18 mouse cellular contexts compared by ENCODE assay signal in the genomic region with DNA sequence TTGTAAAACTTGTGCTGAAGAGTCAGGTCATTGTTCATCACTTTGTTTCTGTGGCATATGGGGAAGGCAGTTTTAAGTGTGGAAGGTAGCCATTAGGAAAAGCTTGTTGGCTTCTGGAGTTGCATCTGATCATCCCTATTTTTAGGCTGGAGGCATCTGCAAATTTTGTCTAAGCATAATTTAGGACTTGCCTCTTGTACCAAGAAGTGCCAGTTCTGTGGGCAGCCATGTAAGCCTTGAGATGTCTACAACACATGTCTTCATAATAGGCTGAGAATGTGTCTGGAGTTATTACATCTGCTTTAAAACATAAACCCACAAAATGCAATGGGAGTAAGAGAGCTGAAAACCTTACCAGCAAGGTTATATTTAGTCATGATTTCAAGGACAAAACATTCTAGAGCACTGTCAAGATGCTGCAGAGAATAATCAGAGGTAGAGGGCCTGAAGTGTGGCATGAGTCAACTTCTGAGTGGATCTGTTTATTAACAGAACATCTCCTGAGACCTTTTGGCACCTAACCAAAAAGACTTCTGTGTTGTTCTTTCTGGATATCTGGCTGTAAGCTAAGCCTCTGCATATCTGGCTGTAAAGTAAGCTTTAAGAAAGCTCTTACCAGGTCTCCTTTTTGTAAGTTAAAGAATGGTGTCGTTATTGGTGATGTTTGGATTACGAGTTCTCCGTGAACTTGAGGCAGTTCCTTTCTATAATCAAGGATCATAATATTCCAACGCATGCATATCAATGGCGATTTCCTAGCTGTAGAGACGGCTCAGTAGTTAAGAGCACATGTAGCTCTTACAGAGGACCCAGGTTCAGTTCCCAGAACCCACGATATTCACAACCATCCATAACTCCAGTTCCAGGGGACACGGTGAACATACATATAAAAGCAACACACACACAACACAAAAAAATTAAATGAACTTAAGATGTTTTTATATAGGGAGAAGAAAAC.
DNase-seq lines count a peak whose midpoint lies in the region; ATAC-seq and TF ChIP-seq lines count a peak whose summit lies in the region.
"Had no signal": no experiment of that assay in that cellular context is flagged by ENCODE, and none has a peak within 500 bp of the region (broad histone marks: within the 10 kb centered on the region; RNA-seq: fewer than 3 reads in every experiment).

No protein-coding gene starts in this region.

- H3K9ac ChIP-seq in intestine, embryonic 16.5 days (ENCODE audit: low read depth, low read length) = no peak overlapping the region
- no peak overlapping the region for H3K9ac ChIP-seq in intestine, postnatal 0 days (ENCODE audit: low read depth, low read length)
- H3K9ac ChIP-seq: lung, embryonic 15.5 days had no signal

- H3K4me3 ChIP-seq in heart, embryonic 10.5 days = no peak overlapping the region
- H3K4me3 ChIP-seq in intestine, embryonic 16.5 days (ENCODE audit: low read length) = no peak overlapping the region
- H3K4me3 ChIP-seq in intestine, postnatal 0 days (ENCODE audit: low read depth, low read length) = no peak overlapping the region
- H3K4me3 ChIP-seq: hindbrain, embryonic 10.5 days; lung, embryonic 15.5 days; megakaryocyte, embryonic 14.5 days had no signal

- no peak overlapping the region for H3K4me2 ChIP-seq in intestine, embryonic 16.5 days (ENCODE audit: low read depth, low read length)
- no peak overlapping the region for H3K4me2 ChIP-seq in intestine, postnatal 0 days (replicated peaks; ENCODE audit: low read depth)
- H3K4me2 ChIP-seq: lung, embryonic 15.5 days had no signal

- H3K4me1 ChIP-seq in heart, embryonic 10.5 days = peaks cover 23% of the 10 kb centered on the region
- 0 out of 2 replicates have a peak, but pooled peaks cover 3% of the 10 kb centered on the region for H3K4me1 ChIP-seq in intestine, embryonic 16.5 days (ENCODE audit: control insufficient read depth, insufficient read depth, low read length)
- H3K4me1 ChIP-seq in intestine, postnatal 0 days (replicated peaks; ENCODE audit: control insufficient read depth, insufficient read depth, low read length) = no peaks in the 10 kb centered on the region

- no peak overlapping the region for H3K27ac ChIP-seq in heart, embryonic 10.5 days
- no peak overlapping the region for H3K27ac ChIP-seq in intestine, embryonic 16.5 days (ENCODE audit: low read length)
- no peak overlapping the region for H3K27ac ChIP-seq in intestine, postnatal 0 days (ENCODE audit: low read depth, low read length)
- H3K27ac ChIP-seq: hindbrain, embryonic 10.5 days; lung, embryonic 15.5 days had no signal

- no peaks in the 10 kb centered on the region for H3K9me3 ChIP-seq in heart, embryonic 10.5 days
- H3K9me3 ChIP-seq in intestine, embryonic 16.5 days (ENCODE audit: control insufficient read depth, low read length) = no peaks in the 10 kb centered on the region
- H3K9me3 ChIP-seq in intestine, postnatal 0 days (ENCODE audit: control insufficient read depth) = no peaks in the 10 kb centered on the region
- H3K9me3 ChIP-seq: hindbrain, embryonic 10.5 days; lung, embryonic 15.5 days; megakaryocyte, embryonic 14.5 days had no signal

- DNase-seq in heart, adult 11 months = peak; percentile 69
- no peak for DNase-seq in heart, embryonic 10.5 days (ENCODE audit: low spot score)
- DNase-seq in NIH3T3 (ENCODE audit: low read depth) = peak; percentile 10
- no peak for DNase-seq in kidney, adult 18-20 months
- DNase-seq: cerebellum, adult 8-10 months; kidney, adult 2 months; kidney, postnatal 4 days; layer of hippocampus, postnatal 36 days; liver; right cerebral cortex, postnatal 14 days; thymus, adult 18-20 months had no signal

- 80% methylated on average over 8 of the region's 8 CpGs for WGBS in heart, embryonic 10.5 days
- 62% methylated on average over 8 of the region's 8 CpGs for WGBS in intestine, embryonic 16.5 days
- WGBS in intestine, postnatal 0 days = 83% methylated on average over 8 of the region's 8 CpGs

- no peak for TF ChIP-seq CTCF in intestine, postnatal 0 days (IDR thresholded peaks at IDR 0.05; ENCODE audit: low read depth)

- H3K27me3 ChIP-seq in heart, embryonic 10.5 days (ENCODE audit: insufficient read depth, poor library complexity, severe bottlenecking) = no peaks in the 10 kb centered on the region
- no peaks in the 10 kb centered on the region for H3K27me3 ChIP-seq in intestine, embryonic 16.5 days (replicated peaks; ENCODE audit: control insufficient read depth, insufficient read depth, low read length)
- H3K27me3 ChIP-seq in intestine, postnatal 0 days (replicated peaks; ENCODE audit: control insufficient read depth, insufficient read depth, low read length) = no peaks in the 10 kb centered on the region
- H3K27me3 ChIP-seq: lung, embryonic 15.5 days; megakaryocyte, embryonic 14.5 days had no signal

- no peaks in the 10 kb centered on the region for H3K36me3 ChIP-seq in heart, embryonic 10.5 days
- no peaks in the 10 kb centered on the region for H3K36me3 ChIP-seq in intestine, embryonic 16.5 days (ENCODE audit: control insufficient read depth, insufficient read depth, low read length)
- no peaks in the 10 kb centered on the region for H3K36me3 ChIP-seq in intestine, postnatal 0 days (ENCODE audit: control insufficient read depth, insufficient read depth)
- H3K36me3 ChIP-seq: hindbrain, embryonic 10.5 days; lung, embryonic 15.5 days had no signal

- ATAC-seq in intestine, embryonic 16.5 days = 0 out of 2 replicates have a peak, but pooled peaks have one; percentile 23
- no peak for ATAC-seq in intestine, postnatal 0 days
- ATAC-seq in megakaryocyte-erythroid progenitor cell, adult 5-6 weeks (replicated peaks; ENCODE audit: low FRiP score, low TSS enrichment, poor library complexity, severe bottlenecking) = peak; percentile 45; the same call in 1 of the 2 replicates
- ATAC-seq in inflammation-experienced regulatory T-cells, adult 6 months = no peak

Comparison
In these comparisons a context has a peak if more than half of its experiments do, and no peak if none do; other contexts are left out.
1. DNase-seq: peak in heart, adult 11 months (single experiment) and NIH3T3 (single experiment); none in heart, embryonic 10.5 days (single experiment) and kidney, adult 18-20 months (single experiment).
2. ATAC-seq: peak in intestine, embryonic 16.5 days (single experiment) and megakaryocyte-erythroid progenitor cell, adult 5-6 weeks (single experiment); none in intestine, postnatal 0 days (single experiment) and inflammation-experienced regulatory T-cells, adult 6 months (single experiment).